Mouse (Mus musculus) neural tube, embryonic 14.5 days (tissue): Measurements from ENCODE around the gene Rassf1. TPM values are rescaled to one million over a fixed set of nuclear protein-coding genes. Genes with fewer than 3 reads are reported as not detected.
A peak's percentile ranks its signal among the peaks of the same experiment; 100 is the strongest.

Experiments used
- ATAC-seq: fragments of 200-750 bp; cut with Nextera tagmentation; 2 replicates; pipeline ENCODE4 v1.8.0; 2017; ENCODE audit warnings: low read depth, mild to moderate bottlenecking, moderate TSS enrichment, moderate library complexity
- H3K27ac ChIP-seq: fragments of 300-500 bp; sonication (generic); 2 replicates; pipeline ENCODE4 v1.5.1; 2014; ENCODE audit warnings: low read depth, mild to moderate bottlenecking, control low read depth, low read length, moderate library complexity, mixed read lengths
- H3K27me3 ChIP-seq: fragments of 300-500 bp; sonication (generic); 2 replicates; pipeline ENCODE4 v1.6.1; 2014; ENCODE audit warnings: low read length; ENCODE audit not compliant: control insufficient read depth, insufficient read depth
- H3K36me3 ChIP-seq: fragments of 300-500 bp; sonication (generic); 2 replicates; pipeline ENCODE4 v1.6.1; 2014; ENCODE audit warnings: low read length, mixed read lengths; ENCODE audit not compliant: control insufficient read depth, insufficient read depth
- H3K4me1 ChIP-seq: fragments of 300-500 bp; sonication (generic); 2 replicates; pipeline ENCODE4 v1.6.1; 2014; ENCODE audit warnings: low read length; ENCODE audit not compliant: control insufficient read depth, insufficient read depth
- H3K4me2 ChIP-seq: fragments of 300-500 bp; sonication (generic); 2 replicates; pipeline ENCODE4 v1.6.1; 2014; ENCODE audit warnings: mild to moderate bottlenecking, low read depth, low read length, control low read depth
- H3K4me3 ChIP-seq: fragments of 300-500 bp; sonication (generic); 2 replicates; pipeline ENCODE4 v1.5.1; 2014; ENCODE audit warnings: low read depth, low read length, control low read depth, mixed read lengths
- H3K9ac ChIP-seq: fragments of 300-500 bp; sonication (generic); replicated peaks from 2 replicates; pipeline ENCODE4 v1.6.1; 2014; ENCODE audit warnings: low read depth, mild to moderate bottlenecking, control low read depth, low read length, mixed read lengths
- H3K9me3 ChIP-seq: fragments of 300-500 bp; sonication (generic); 2 replicates; pipeline ENCODE4 v1.6.1; 2016; ENCODE audit warnings: low read length; ENCODE audit not compliant: control insufficient read depth
- WGBS: fragments of 180-500 bp; shearing (Covaris S2); extraction: QIAGEN DNeasy Blood & Tissue Kit; methylation state at CpG from one replicate; pipeline ENCODE4 v1.1.7; 2014; 5-methylcytosine and 5-hydroxymethylcytosine counted together
- polyA plus RNA-seq: library from polyadenylated mRNA; unstranded; fragments of >200 nt; fragmentation: Nextera tagmentation; extraction: Ambion mirVana; gene quantifications from 2 replicates; pipeline ENCODE4 v1.2.1, GENCODE M21; 2014

Gene Rassf1
- polyA plus RNA-seq, 1 experiment from 2014 or later, result 34.1 TPM

GRCm38 (mm10) chr9:107602068-107602648 lies 50.8 kb downstream of the Rassf1 start:
- Histone ChIP-seq H3K27ac (peak overlapping the region; percentile 10; the same call in 1 of the 2 replicates), H3K9ac (no peak overlapping the region), H3K4me1 (0 out of 2 replicates have a peak, but pooled peaks cover 8% of the 10 kb centered on the region), H3K4me2 (no peak overlapping the region), H3K4me3 (no peak overlapping the region), H3K9me3 (no peaks in the 10 kb centered on the region), H3K36me3 (no peaks in the 10 kb centered on the region), H3K27me3 (no peaks in the 10 kb centered on the region)
- peak; percentile 68; the same call in 1 of the 2 replicates for ATAC-seq
- WGBS, result 15% methylated on average over 10 of the region's 10 CpGs

- H3K9me3 ChIP-seq, result no peaks in the 10 kb centered on the region
- H3K4me2 ChIP-seq, result no peak overlapping the region
- 0 out of 2 replicates have a peak, but pooled peaks cover 15% of the 10 kb centered on the region for H3K4me1 ChIP-seq
- ATAC-seq, result no peak
- no peak overlapping the region for H3K9ac ChIP-seq
- 78% methylated on average over 6 of the region's 6 CpGs for WGBS
- no peaks in the 10 kb centered on the region for H3K36me3 ChIP-seq
- H3K4me3 ChIP-seq, result no peak overlapping the region
- H3K27ac ChIP-seq, result no peak overlapping the region
- no peaks in the 10 kb centered on the region for H3K27me3 ChIP-seq
Measured at GRCm38 (mm10) chr9:107603251-107603650, 51.9 kb downstream of the Rassf1 start.

- no peaks in the 10 kb centered on the region for H3K9me3 ChIP-seq
- H3K4me3 ChIP-seq, result no peak overlapping the region
- H3K27me3 ChIP-seq, result no peaks in the 10 kb centered on the region
- ATAC-seq, result no peak
- H3K36me3 ChIP-seq, result no peaks in the 10 kb centered on the region
- H3K4me2 ChIP-seq, result 0 out of 2 replicates have a peak overlapping the region, but pooled peaks have one; percentile 6
- H3K9ac ChIP-seq, result peak overlapping the region; percentile 16; the same call in 1 of the 2 replicates
- WGBS, result 39% methylated on average over 22 of the region's 23 CpGs
- H3K27ac ChIP-seq, result no peak overlapping the region
- 0 out of 2 replicates have a peak, but pooled peaks cover 15% of the 10 kb centered on the region for H3K4me1 ChIP-seq
Measured at GRCm38 (mm10) chr9:107605041-107605661, 53.8 kb downstream of the Rassf1 start.

GRCm38 (mm10) chr9:107606591-107606990 lies 55.2 kb downstream of the Rassf1 start:
- no peak for ATAC-seq
- no peak overlapping the region for H3K9ac ChIP-seq
- no peaks in the 10 kb centered on the region for H3K27me3 ChIP-seq
- H3K36me3 ChIP-seq, result no peaks in the 10 kb centered on the region
- H3K4me2 ChIP-seq, result no peak overlapping the region
- WGBS, result 14% methylated on average over 9 of the region's 9 CpGs
- no peaks in the 10 kb centered on the region for H3K9me3 ChIP-seq
- H3K4me3 ChIP-seq, result no peak overlapping the region
- H3K4me1 ChIP-seq, result peaks cover 16% of the 10 kb centered on the region; the same call in 1 of the 2 replicates
- no peak overlapping the region for H3K27ac ChIP-seq

GRCm38 (mm10) chr9:107607036-107607435 lies 55.7 kb downstream of the Rassf1 start:
- H3K4me3 ChIP-seq, result no peak overlapping the region
- 62% methylated on average over 2 of the region's 2 CpGs for WGBS
- H3K4me1 ChIP-seq, result peaks cover 21% of the 10 kb centered on the region
- H3K9ac ChIP-seq, result no peak overlapping the region
- H3K27me3 ChIP-seq, result no peaks in the 10 kb centered on the region
- no peaks in the 10 kb centered on the region for H3K36me3 ChIP-seq
- no peak for ATAC-seq
- H3K27ac ChIP-seq, result no peak overlapping the region
- H3K4me2 ChIP-seq, result no peak overlapping the region
- no peaks in the 10 kb centered on the region for H3K9me3 ChIP-seq

GRCm38 (mm10) chr9:107607653-107608245 lies 56.4 kb downstream of the Rassf1 start:
- Histone ChIP-seq H3K36me3 (no peaks in the 10 kb centered on the region), H3K27ac (no peak overlapping the region), H3K9me3 (no peaks in the 10 kb centered on the region), H3K4me1 (peaks cover 26% of the 10 kb centered on the region), H3K9ac (no peak overlapping the region), H3K4me3 (no peak overlapping the region), H3K27me3 (no peaks in the 10 kb centered on the region), H3K4me2 (no peak overlapping the region)
- WGBS, result 54% methylated on average over 9 of the region's 9 CpGs
- ATAC-seq, result no peak

- Histone ChIP-seq H3K36me3 (no peaks in the 10 kb centered on the region; the same call in 1 of the 2 replicates), H3K27me3 (no peaks in the 10 kb centered on the region), H3K4me3 (no peak within 1 kb of the TSS), H3K9ac (no peak within 1 kb of the TSS), H3K4me1 (peaks cover 32% of the 10 kb centered on the region), H3K4me2 (no peak within 1 kb of the TSS), H3K9me3 (no peaks in the 10 kb centered on the region), H3K27ac (no peak within 1 kb of the TSS)
- 43% methylated on average over 11 of the region's 12 CpGs for WGBS
- ATAC-seq, result no peak
Measured at GRCm38 (mm10) chr9:107608741-107609432, 57.5 kb downstream of the Rassf1 start, which contains the start of gene Sema3b. Gene Sema3b, minus strand, starts transcription at chr9:107609229.

- H3K4me2 ChIP-seq, result no peak overlapping the region
- no peaks in the 10 kb centered on the region for H3K9me3 ChIP-seq
- H3K27ac ChIP-seq, result no peak overlapping the region
- H3K9ac ChIP-seq, result no peak overlapping the region
- peaks cover 29% of the 10 kb centered on the region for H3K4me1 ChIP-seq
- no peaks in the 10 kb centered on the region for H3K27me3 ChIP-seq
- WGBS, result 77% methylated on average over 4 of the region's 4 CpGs
- ATAC-seq, result no peak
- peaks cover 3% of the 10 kb centered on the region; the same call in 1 of the 2 replicates for H3K36me3 ChIP-seq
- H3K4me3 ChIP-seq, result no peak overlapping the region
Measured at GRCm38 (mm10) chr9:107609433-107609830, 58.1 kb downstream of the Rassf1 start.
